Mouse (Mus musculus) urinary bladder, postnatal 36 days (tissue): Measurements from ENCODE around the gene Baz1a.
"Not testable (repeated sequence)": the region's sequence is repeated elsewhere in the genome, so short reads cannot be mapped to it uniquely, and the experiment has no call there.

Experiments used
- DNase-seq, 2 experiments: peaks; one replicate each; pipeline ENCODE4 v3.0.0; 2022; ENCODE audit warnings: low spot score in 2 of 2, mixed read lengths in 1 of 2

Gene Baz1a

GRCm38 (mm10) chr12:54980939-54981338 is 33.2 kb downstream of the Baz1a start:
- no peak for DNase-seq

- no peak for DNase-seq
Observed at GRCm38 (mm10) chr12:54980532-54980931, 33.6 kb downstream of the Baz1a start.

GRCm38 (mm10) chr12:54969033-54969432 is 45.1 kb downstream of the Baz1a start:
- DNase-seq: no peak

GRCm38 (mm10) chr12:54965532-54966160 is 48.5 kb downstream of the Baz1a start:
- DNase-seq: no peak

GRCm38 (mm10) chr12:54959569-54959968 is 54.6 kb downstream of the Baz1a start:
- DNase-seq: peak in 1 of 2 experiments; percentile 36

- no peak for DNase-seq
Observed at GRCm38 (mm10) chr12:54956974-54957373, 57.2 kb downstream of the Baz1a start.

- no peak for DNase-seq
Observed at GRCm38 (mm10) chr12:54956457-54956856, 57.7 kb downstream of the Baz1a start.

GRCm38 (mm10) chr12:54946116-54946515 is 68.0 kb downstream of the Baz1a start:
- DNase-seq: no peak

- DNase-seq: not testable (repeated sequence)
Observed at GRCm38 (mm10) chr12:54942586-54943157, 71.5 kb downstream of the Baz1a start.

- DNase-seq: not testable (repeated sequence)
Observed at GRCm38 (mm10) chr12:54937581-54938343, 76.4 kb downstream of the Baz1a start.

- DNase-seq: no peak
Observed at GRCm38 (mm10) chr12:54910387-54910786, 103.8 kb downstream of the Baz1a start.

GRCm38 (mm10) chr12:54892559-54892958 is 121.6 kb downstream of the Baz1a start:
- not testable (repeated sequence) for DNase-seq

- DNase-seq: no peak
Observed at GRCm38 (mm10) chr12:54890426-54890825, 123.7 kb downstream of the Baz1a start.

- no peak for DNase-seq
Observed at GRCm38 (mm10) chr12:54887580-54888127, 126.5 kb downstream of the Baz1a start.

- DNase-seq: peak; percentile 58 to 60
Observed at GRCm38 (mm10) chr12:54879630-54880029, 134.5 kb downstream of the Baz1a start.

- DNase-seq: no peak
Observed at GRCm38 (mm10) chr12:54879211-54879610, 134.9 kb downstream of the Baz1a start.

- no peak for DNase-seq
Observed at GRCm38 (mm10) chr12:54877875-54878274, 136.3 kb downstream of the Baz1a start.

GRCm38 (mm10) chr12:54876879-54877278 is 137.3 kb downstream of the Baz1a start:
- DNase-seq: no peak

GRCm38 (mm10) chr12:54874711-54875110 is 139.4 kb downstream of the Baz1a start:
- no peak for DNase-seq

GRCm38 (mm10) chr12:54862606-54863535 is 151.3 kb downstream of the Baz1a start, which contains the start of gene Cfl2:
Cfl2 (minus strand) TSS chr12:54862877.
- DNase-seq: peak; percentile 71 to 78

GRCm38 (mm10) chr12:54861991-54862605 is 152.1 kb downstream of the Baz1a start:
- DNase-seq: peak in 1 of 2 experiments; percentile 29
